Mouse (Mus musculus) lung, postnatal 4 days (tissue): Measurements from ENCODE around the gene Jag1.

Source experiments
- DNase-seq, 2 experiments: peaks; one replicate each; pipeline ENCODE4 v3.0.0; 2021

Jag1 gene

DNA sequence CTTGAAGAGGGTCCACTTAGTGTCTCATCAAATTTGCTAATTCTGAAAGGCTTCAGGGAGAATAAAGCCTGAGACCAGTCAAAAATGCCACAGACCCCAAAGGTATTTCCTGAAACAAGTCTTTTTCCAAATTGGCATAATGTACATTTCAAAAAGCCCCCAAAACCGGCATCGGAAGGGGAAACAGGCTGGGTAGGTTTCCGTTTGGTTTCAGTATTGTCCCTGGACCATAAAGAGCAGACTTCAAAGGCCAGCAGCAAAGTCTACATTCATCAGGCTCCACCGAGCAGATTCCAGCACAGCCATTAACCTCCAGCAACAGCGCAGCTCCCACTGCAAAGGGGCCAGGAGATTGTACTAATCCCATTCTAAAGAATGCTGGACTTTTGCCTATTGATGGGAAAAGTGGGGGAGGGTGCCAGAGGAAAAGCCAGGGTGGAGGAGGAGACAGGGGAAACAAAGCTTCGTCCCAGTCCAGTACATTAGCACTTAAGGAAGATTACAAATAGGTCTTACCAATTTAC, 17.2 kb downstream of the Jag1 start:
- DNase-seq: no peak

- DNase-seq: no peak
Measured at GRCm38 (mm10) chr2:137098269-137099035, 18.0 kb downstream of the Jag1 start.

DNA sequence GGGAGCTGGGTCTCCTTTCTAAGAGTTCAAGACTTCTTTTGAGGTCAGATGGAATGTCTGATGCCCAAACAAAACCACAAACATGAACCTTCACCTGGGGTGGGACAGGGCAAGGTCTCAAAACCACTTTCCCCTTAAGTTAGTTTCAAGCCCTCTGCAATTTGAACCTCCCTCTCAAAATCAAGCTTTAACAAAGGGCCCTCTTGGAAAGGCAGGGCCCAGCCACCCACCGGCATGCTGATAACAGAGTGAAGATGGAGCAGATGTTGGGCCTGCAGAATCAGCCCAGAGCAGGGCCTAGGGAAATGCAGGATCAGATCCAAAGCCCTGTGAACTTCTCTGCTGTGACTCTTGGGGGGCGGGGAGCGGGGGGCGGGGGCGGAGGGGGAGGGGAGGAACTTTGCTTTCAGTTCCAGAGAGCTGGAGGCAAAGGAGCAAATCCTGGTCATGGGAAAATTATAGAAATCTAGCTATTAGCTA, 19.4 kb downstream of the Jag1 start:
- DNase-seq: no peak

DNA sequence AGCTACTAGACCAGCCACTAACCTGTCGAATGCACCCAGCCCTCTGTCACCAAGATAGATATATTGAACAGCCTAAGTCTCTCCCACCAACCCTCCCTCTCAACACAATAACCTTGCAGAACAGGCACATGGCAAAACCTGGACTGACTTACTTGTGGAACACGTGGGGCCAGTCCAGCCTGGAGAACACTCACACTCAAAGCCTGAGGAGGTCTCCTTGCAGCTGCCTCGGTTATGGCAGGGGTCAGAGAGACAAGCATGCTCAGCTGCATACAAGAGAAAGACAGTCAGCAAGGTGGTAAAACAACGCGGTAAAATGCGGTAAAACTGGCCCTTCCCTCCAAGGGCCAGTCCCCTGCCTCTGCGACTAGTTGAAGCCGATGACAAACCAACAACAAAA, 22.1 kb downstream of the Jag1 start:
- DNase-seq: no peak

- no peak for DNase-seq
Measured at GRCm38 (mm10) chr2:137093298-137093630, 23.2 kb downstream of the Jag1 start.

DNA sequence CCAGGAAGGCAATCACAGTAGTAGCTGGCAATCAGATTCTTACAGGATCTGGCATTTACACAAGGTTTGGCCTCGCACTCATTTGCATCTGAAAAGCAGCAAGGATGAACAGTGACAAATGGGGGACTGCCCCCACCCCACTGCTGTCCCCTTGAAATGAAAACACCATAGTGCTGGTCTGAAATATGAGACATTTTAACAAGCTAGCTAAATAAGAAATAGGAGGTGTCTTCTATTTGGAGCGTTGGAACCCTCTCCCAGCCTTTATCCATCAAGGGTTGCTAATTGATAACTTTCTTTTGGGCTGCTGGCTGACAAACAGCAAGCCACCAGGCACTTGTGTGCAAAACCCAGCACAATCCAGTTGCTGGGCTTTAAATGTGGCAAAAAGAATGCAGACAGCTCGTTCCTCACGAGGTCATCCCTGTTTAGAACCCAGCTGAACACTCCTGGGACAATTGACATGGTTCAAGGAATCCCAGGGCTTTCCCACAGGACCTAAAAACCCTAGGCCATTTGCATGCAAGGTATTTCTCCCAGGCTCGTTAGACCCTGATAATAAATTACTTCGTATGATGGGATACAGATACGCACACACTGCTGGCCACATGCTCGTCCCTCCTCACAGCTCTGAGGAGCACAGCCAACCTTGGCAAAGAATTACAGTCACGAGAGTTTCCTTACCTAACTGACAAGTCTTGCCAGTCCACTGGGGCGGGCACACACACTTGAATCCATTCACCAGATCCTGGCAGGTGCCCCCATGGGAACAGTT, 23.7 kb downstream of the Jag1 start:
- DNase-seq: no peak

DNA sequence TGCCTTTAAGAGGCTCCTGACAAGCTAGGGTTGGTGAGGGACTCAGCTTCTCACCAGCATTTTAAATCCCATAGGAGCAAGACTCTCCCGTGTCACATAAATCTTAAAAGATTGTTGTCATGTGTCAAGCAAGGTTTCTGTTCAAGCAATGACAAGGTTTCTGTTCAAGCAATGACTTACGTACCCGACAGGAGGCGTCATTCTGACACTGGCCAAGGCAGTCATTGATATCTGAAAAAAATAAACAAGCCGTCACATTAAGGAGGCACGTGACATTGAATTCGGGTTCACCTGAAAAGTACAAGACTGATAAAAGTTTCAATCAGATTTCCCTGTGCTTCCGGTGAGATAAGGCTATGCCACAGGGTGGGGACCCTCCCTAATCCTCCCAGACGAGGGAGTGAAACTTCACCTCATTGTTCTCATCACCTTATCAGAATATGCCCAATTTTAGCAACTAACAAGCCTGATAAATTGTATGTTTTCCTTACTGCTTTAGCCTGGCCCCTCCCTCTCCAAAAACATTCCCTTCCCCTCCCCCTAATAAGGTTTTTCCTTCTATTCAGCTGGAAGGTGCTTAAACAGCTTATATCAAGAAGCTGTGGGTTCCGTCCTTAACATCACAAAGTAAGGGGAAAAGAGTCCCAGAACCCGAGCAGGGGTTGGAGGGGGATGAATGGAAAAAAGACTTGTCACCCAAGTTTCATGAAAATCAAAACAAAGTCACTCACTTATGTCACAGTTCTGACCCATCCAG, 24.5 kb downstream of the Jag1 start:
- DNase-seq: no peak

- no peak for DNase-seq
Measured at GRCm38 (mm10) chr2:137087705-137088104, 28.7 kb downstream of the Jag1 start.

DNA sequence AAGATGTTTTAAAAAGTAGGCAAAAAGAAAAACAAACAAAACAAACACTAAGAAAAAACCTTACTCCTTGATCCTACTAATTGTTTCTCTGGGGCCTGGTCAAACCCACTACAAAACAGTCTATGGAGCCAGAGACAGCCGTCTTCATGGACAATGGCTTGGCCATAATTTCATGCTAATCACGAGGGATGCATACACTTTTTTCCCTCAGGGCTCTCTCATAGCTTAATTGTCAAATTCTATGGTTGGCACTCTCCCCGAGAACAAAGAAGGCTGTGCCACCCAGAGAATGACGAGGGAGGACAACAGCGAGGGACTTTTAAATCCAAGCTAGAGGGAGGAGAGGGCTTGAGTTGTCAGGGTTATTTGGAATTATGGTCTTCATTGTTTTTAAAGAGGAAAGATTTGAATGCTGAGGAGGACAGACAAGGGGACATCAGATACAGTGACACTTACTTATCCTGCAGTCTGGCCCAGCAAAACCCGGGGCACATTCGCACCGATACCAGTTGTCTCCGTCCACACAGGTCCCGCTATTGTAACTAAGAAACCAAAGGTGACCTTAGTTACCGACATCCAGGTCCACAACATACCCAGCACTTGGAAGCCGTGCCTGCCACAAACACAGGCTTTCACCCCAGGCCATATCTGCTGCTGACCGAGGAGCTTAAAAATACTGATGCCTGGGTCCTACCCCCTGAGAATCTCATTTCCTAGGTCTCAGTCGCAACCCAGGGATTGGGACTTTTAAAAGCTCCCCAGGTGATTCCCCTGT, 29.6 kb downstream of the Jag1 start:
- DNase-seq: no peak

GRCm38 (mm10) chr2:137085257-137085656, 31.2 kb downstream of the Jag1 start:
- no peak for DNase-seq

DNA sequence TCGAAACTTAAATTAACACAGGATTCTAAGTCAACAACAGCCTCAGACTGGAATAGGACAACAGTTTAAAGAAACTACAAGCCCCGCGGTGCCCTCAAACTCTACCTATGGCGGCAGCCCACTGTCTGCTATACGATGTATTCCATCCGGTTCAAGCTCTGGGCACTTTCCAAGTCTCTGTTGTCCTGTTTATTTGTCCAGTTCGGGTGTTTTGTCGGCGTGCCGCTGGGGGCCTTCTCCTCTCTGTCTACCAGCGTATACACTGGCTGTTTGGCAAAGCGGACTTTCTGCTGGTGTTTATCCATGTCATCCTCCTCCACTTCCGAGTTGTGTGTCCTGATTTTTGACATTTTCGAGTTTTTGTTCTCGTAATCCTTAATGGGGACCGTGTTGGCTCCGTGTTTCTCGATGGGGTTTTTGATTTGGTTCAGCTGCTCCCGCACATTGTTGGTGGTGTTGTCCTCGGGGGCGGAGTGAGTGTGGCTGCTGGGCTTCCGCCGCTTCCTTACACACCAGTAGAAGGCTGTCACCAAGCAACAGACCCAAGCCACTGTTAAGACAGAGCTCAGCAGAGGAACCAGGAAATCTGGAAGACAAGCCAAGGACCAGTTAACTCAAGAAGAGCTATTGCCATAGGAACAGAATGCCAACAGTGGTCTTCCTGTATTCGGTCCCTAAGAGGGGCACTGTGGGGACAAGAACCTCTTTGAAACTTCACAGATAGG, 33.4 kb downstream of the Jag1 start:
- DNase-seq: peak; percentile 52 to 77

- no peak for DNase-seq
Measured at GRCm38 (mm10) chr2:137081001-137081400, 35.4 kb downstream of the Jag1 start.

DNA sequence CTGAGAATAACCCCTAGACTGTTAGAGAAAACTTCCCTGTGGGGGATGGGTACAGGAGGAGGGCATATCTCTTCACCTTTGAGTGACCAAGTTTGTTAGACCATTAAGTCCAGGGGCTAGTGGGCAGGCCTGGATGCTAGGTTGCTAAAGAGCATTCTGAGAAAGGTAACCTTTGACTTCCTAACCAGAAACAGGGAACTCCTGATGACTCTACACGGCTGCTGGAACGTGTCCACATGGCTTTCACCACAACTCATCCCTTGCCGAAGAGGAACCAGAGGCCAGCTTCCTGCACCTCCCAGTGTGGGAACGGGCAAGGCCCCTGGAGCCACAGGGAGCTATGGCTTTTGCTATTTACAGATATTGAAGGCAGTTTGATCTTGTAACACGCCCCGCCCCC, 36.0 kb downstream of the Jag1 start:
- peak in 1 of 2 experiments; percentile 19 for DNase-seq

- no peak for DNase-seq
Measured at GRCm38 (mm10) chr2:137079721-137080320, 36.6 kb downstream of the Jag1 start.

DNA sequence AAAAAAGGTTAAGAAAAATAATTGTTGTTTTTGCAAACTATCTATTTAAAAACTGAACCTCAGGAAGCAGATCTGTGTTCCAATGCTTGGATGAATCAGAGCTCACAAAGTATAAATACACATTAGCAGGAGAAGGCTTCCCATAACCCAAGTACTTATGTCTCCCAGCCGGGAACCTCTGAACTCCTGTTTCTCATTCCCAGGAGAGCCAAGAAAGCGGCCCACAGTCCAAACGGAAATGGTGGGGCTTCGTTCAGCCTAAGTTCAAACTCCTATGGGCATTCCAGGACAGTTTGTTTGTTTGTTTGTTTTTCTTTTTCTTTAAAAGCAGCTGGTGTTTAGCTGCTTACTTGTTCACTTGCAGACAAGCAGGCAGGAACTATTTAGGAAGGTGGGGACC, 37.7 kb downstream of the Jag1 start:
- DNase-seq: no peak

DNA sequence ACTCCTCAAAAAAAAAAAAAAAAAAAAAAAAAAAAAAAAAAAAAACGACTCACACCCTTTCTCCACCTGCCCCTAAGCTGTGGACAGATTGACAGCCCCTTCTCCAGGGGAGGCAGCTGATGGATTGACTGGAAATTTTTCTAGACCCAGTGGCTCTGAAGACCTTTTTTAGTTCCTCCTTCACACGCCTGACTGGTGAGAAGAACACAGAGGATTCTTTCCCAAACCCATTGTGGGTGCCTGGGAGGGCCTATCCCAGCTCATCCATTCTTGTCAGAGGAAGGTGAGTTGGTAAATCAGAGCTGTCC, 42.2 kb downstream of the Jag1 start:
- no peak for DNase-seq

GRCm38 (mm10) chr2:137073473-137074312, 42.8 kb downstream of the Jag1 start:
- DNase-seq: no peak

DNA sequence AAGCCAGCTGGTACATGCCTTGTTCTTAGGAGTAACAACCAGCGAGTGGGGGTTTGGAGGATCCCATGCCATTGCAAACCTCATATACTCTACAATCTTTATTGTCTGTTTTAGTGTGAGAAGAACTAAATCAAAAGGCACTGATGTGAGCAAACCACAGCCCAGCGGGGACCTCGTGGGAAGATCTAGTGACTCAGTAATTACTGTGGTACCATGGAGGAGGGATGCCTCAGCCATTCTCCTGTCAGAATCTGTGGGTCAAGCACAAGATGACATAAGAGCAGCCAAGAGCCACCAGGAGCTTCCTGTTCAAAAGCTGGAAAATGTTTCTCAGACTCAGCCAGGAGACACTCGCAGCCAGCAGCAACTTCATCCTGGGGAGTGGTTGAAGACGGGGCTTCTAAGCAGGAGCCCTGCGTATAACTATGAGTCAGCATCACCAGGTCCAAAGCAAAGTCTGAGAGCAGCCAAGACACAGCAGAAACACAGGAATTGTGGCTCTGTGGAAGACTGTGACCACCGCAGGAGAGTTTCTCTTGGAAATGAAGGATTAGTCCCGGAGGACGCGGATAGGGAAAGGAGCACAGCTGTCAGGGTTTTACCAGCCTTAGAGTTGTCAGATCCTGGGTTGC, 48.8 kb downstream of the Jag1 start:
- no peak for DNase-seq

GRCm38 (mm10) chr2:137064513-137064912, 51.9 kb downstream of the Jag1 start:
- no peak for DNase-seq

- no peak for DNase-seq
Measured at GRCm38 (mm10) chr2:137063829-137064228, 52.6 kb downstream of the Jag1 start.
